Mouse (Mus musculus) forebrain, embryonic 10.5 days (tissue): Measurements from ENCODE around the gene Gtf2f2. TPM values are rescaled to one million over a fixed set of nuclear protein-coding genes. Genes with fewer than 3 reads are reported as not detected.

Source experiments
- DNase-seq: peaks from one replicate; pipeline ENCODE4 v3.0.0-alpha.2; 2017; ENCODE audit warnings: low spot score; ENCODE audit errors: extremely low spot score
- H3K27ac ChIP-seq: fragments of 300-500 bp; sonication (generic); 2 replicates; pipeline ENCODE4 v1.5.1; 2016; ENCODE audit warnings: mild to moderate bottlenecking
- H3K27me3 ChIP-seq: fragments of 300-500 bp; sonication (generic); 2 replicates; pipeline ENCODE4 v1.6.1; 2016; ENCODE audit warnings: mild to moderate bottlenecking; ENCODE audit not compliant: poor library complexity, severe bottlenecking
- H3K36me3 ChIP-seq: fragments of 300-500 bp; sonication (generic); replicated peaks from 2 replicates; pipeline ENCODE4 v1.6.1; 2016; ENCODE audit warnings: mild to moderate bottlenecking, moderate library complexity
- H3K4me1 ChIP-seq: fragments of 300-500 bp; sonication (generic); 2 replicates; pipeline ENCODE4 v1.6.1; 2016
- H3K4me3 ChIP-seq: fragments of 300-500 bp; sonication (generic); 2 replicates; pipeline ENCODE4 v1.5.1; 2016; ENCODE audit warnings: mild to moderate bottlenecking, moderate library complexity
- H3K9me3 ChIP-seq: fragments of 300-500 bp; sonication (generic); 2 replicates; pipeline ENCODE4 v1.6.1; 2016; ENCODE audit warnings: mild to moderate bottlenecking, moderate library complexity
- WGBS: fragments of 180-500 bp; shearing (Covaris S2); methylation state at CpG from one replicate; pipeline ENCODE4 v1.1.7; 2016; 5-methylcytosine and 5-hydroxymethylcytosine counted together
- polyA plus RNA-seq: library from polyadenylated mRNA; unstranded; fragments of >200 nt; fragmentation: Nextera tagmentation; extraction: Ambion mirVana; gene quantifications from 2 replicates; pipeline ENCODE4 v1.2.1, GENCODE M21; 2016

Gtf2f2 gene
- polyA plus RNA-seq, result 57.3 and 59.0 TPM in 2 replicates

DNA sequence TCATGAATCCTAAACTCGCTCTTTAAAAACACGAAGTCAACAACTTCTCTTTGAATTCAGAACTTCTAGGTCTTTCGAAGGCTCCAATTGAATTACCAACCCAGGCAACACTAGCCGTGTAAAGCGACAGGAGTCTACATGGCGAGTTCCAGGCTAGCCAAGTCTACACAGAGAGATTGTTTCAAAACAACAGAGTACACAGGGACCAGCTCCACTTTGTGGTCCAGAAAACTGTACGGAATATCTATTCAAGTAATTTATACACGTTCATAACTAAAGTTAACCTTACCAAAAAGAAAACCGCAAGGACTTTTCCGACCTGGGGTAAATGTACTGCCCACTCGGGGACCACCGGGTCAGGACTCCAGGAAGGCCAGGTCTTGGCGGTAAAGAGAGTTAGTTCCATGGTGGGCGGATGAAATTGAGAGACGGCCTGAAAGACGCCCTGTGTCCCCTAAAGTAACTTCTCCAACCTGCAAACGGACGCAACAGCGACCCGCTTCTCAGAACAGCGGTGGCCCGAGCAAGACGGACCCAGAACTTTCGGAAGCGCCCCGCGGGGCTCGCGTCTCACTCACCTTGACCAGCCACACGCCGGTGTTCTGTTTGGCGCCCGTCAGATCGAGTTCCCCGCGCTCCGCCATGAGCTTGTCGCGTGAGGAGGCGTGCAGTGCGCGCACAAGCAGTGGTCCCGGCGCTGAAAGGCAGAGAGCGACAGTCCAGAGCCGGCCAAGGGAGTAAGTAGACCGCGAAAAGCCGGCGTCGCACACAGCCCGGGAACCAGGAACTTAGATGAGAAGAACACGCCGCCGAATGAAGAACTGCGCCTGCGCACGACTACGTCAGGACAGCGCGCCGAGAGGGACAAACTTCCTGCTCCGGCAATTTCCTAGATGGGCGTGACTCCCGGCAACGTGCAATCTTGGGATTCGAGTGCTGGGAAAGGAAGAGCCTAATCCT, at the start of gene Gtf2f2:
Gene Gtf2f2 (minus strand): TSS at position 764 of the 960 bp plus-strand sequence.
- DNase-seq, result peak; percentile 96
- H3K4me3 ChIP-seq, result peak within 1 kb of the TSS; percentile 95
- peaks cover 22% of the 10 kb centered on the region for H3K36me3 ChIP-seq
- H3K4me1 ChIP-seq, result peaks cover 27% of the 10 kb centered on the region
- WGBS, result under 1% methylated on average over 67 of the region's 67 CpGs
- H3K27ac ChIP-seq, result peak within 1 kb of the TSS; percentile 90
- peaks cover 5% of the 10 kb centered on the region; the same call in 1 of the 2 replicates for H3K27me3 ChIP-seq
- no peaks in the 10 kb centered on the region for H3K9me3 ChIP-seq

DNA sequence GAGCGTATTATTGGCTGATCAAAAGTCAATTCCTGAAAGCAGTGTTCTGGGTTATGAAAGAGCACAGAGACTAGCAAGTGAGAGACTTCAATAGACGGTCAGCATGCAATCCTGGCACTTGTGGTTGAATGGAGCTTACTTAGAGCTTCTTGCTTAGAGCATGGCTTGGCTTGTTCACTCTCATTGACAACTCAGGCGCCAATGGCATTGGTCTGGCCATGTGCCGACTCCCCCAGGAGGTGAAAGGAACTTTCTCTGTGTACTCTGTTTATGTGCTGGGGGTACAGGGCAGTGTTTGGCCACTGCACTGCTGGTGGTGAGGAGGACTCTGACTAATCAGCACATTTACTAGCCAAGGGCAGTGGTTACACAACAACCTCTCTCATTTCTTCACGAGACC, 48.8 kb upstream of the Gtf2f2 start:
- no peaks in the 10 kb centered on the region for H3K27me3 ChIP-seq
- H3K27ac ChIP-seq, result no peak overlapping the region
- DNase-seq, result no peak
- H3K9me3 ChIP-seq, result no peaks in the 10 kb centered on the region
- H3K4me1 ChIP-seq, result no peaks in the 10 kb centered on the region
- H3K4me3 ChIP-seq, result no peak overlapping the region
- WGBS, result 84% methylated on average over 5 of the region's 5 CpGs
- no peaks in the 10 kb centered on the region for H3K36me3 ChIP-seq

GRCm38 (mm10) chr14:76053726-76054125, 43.1 kb upstream of the Gtf2f2 start:
- no peak overlapping the region for H3K27ac ChIP-seq
- DNase-seq, result no peak
- no peaks in the 10 kb centered on the region for H3K36me3 ChIP-seq
- WGBS, result 88% methylated on average over 11 of the region's 11 CpGs
- H3K27me3 ChIP-seq, result no peaks in the 10 kb centered on the region
- H3K4me1 ChIP-seq, result 0 out of 2 replicates have a peak, but pooled peaks cover 4% of the 10 kb centered on the region
- H3K4me3 ChIP-seq, result no peak overlapping the region
- no peaks in the 10 kb centered on the region for H3K9me3 ChIP-seq

GRCm38 (mm10) chr14:76051966-76052365, 41.3 kb upstream of the Gtf2f2 start:
- 90% methylated on average over 7 of the region's 7 CpGs for WGBS
- Histone ChIP-seq H3K27me3 (no peaks in the 10 kb centered on the region), H3K27ac (no peak overlapping the region), H3K9me3 (no peaks in the 10 kb centered on the region), H3K4me1 (0 out of 2 replicates have a peak, but pooled peaks cover 4% of the 10 kb centered on the region), H3K36me3 (no peaks in the 10 kb centered on the region), H3K4me3 (no peak overlapping the region)
- DNase-seq, result no peak

DNA sequence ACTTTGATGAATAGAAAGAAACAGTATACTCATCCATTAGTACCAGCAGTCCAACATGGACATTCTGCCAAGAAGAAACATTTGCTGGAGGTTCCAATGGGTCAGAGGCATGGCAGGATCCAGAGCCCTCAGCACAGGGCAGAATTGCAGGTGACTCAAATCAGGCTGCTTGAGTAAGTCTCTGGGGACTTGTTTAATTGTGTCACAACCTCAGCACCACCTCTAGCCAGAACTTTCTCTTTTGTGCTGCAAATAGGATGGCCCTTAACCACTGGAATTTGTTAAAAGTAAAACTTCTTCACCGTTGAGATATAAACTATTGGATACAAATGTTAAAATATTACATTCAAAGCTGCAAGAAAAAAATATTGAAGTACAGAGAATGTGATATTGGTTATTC, 35.1 kb upstream of the Gtf2f2 start:
- H3K4me3 ChIP-seq, result no peak overlapping the region
- no peaks in the 10 kb centered on the region for H3K9me3 ChIP-seq
- H3K36me3 ChIP-seq, result no peaks in the 10 kb centered on the region
- no peaks in the 10 kb centered on the region for H3K27me3 ChIP-seq
- no peak overlapping the region for H3K27ac ChIP-seq
- 63% methylated on average over 1 of the region's 1 CpGs for WGBS
- H3K4me1 ChIP-seq, result peaks cover 5% of the 10 kb centered on the region
- no peak for DNase-seq

- Histone ChIP-seq H3K27me3 (no peaks in the 10 kb centered on the region), H3K27ac (no peak overlapping the region), H3K9me3 (no peaks in the 10 kb centered on the region), H3K4me1 (peaks cover 5% of the 10 kb centered on the region), H3K36me3 (no peaks in the 10 kb centered on the region), H3K4me3 (no peak overlapping the region)
- no peak for DNase-seq
- WGBS, result 62% methylated on average over 3 of the region's 3 CpGs
Measured at GRCm38 (mm10) chr14:76044164-76044557, 33.5 kb upstream of the Gtf2f2 start.

GRCm38 (mm10) chr14:76043251-76044163, 32.8 kb upstream of the Gtf2f2 start:
- peaks cover 5% of the 10 kb centered on the region for H3K4me1 ChIP-seq
- H3K9me3 ChIP-seq, result no peaks in the 10 kb centered on the region
- H3K4me3 ChIP-seq, result no peak overlapping the region
- no peaks in the 10 kb centered on the region for H3K27me3 ChIP-seq
- WGBS, result 92% methylated on average over 14 of the region's 14 CpGs
- DNase-seq, result no peak
- no peaks in the 10 kb centered on the region for H3K36me3 ChIP-seq
- H3K27ac ChIP-seq, result no peak overlapping the region

GRCm38 (mm10) chr14:76033221-76033637, 22.6 kb upstream of the Gtf2f2 start:
- Histone ChIP-seq H3K27me3 (no peaks in the 10 kb centered on the region), H3K27ac (peak overlapping the region; percentile 84), H3K4me1 (peaks cover 57% of the 10 kb centered on the region), H3K9me3 (no peaks in the 10 kb centered on the region), H3K36me3 (no peaks in the 10 kb centered on the region), H3K4me3 (peak overlapping the region; percentile 31)
- DNase-seq, result peak; percentile 65
- WGBS, result 11% methylated on average over 7 of the region's 7 CpGs

GRCm38 (mm10) chr14:76032671-76033136, 22.0 kb upstream of the Gtf2f2 start:
- WGBS, result 32% methylated on average over 7 of the region's 7 CpGs
- Histone ChIP-seq H3K27me3 (no peaks in the 10 kb centered on the region), H3K9me3 (no peaks in the 10 kb centered on the region), H3K36me3 (no peaks in the 10 kb centered on the region), H3K4me1 (peaks cover 57% of the 10 kb centered on the region), H3K4me3 (peak overlapping the region; percentile 31; the same call in 1 of the 2 replicates), H3K27ac (peak overlapping the region; percentile 84)
- DNase-seq, result peak; percentile 64

- WGBS, result 49% methylated on average over 11 of the region's 11 CpGs
- Histone ChIP-seq H3K4me3 (peak overlapping the region; percentile 16), H3K36me3 (no peaks in the 10 kb centered on the region), H3K27me3 (no peaks in the 10 kb centered on the region), H3K9me3 (no peaks in the 10 kb centered on the region), H3K27ac (peak overlapping the region; percentile 84), H3K4me1 (peaks cover 59% of the 10 kb centered on the region)
- DNase-seq, result no peak
Measured at GRCm38 (mm10) chr14:76031117-76031842, 20.6 kb upstream of the Gtf2f2 start.

DNA sequence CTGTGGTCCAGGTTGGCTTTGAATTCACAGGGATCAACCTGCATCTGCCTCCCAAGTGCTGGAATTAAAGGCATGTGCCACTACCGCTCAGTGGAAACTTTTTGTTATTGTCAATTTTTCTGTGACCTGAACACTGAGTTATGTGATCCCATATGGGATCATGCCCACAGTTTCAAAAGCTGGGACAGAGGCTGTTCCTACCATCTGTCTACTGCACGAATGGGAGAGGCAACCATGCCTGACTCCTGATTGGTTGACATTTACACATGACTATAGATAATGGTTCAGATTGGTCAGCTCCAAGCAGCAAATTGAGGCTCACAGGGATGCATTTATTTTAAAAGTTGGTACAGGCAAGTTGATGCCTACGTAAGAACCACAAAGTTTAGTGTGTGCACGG, 14.0 kb upstream of the Gtf2f2 start:
- Histone ChIP-seq H3K27me3 (no peaks in the 10 kb centered on the region), H3K4me3 (no peak overlapping the region), H3K27ac (no peak overlapping the region), H3K4me1 (peaks cover 25% of the 10 kb centered on the region), H3K36me3 (no peaks in the 10 kb centered on the region), H3K9me3 (no peaks in the 10 kb centered on the region)
- no peak for DNase-seq
- WGBS, result 90% methylated on average over 4 of the region's 4 CpGs
